ENCODE assay signal across 8 mouse cellular contexts in genomic region chr9:43107187-43107517, GRCm38 (mm10). TPM values are rescaled to one million over a fixed set of nuclear protein-coding genes. Genes with fewer than 3 reads are reported as not detected.
A peak's percentile ranks its signal among the peaks of the same experiment; 100 is the strongest.
DNase-seq lines count a peak whose midpoint lies in the region; ATAC-seq and TF ChIP-seq lines count a peak whose summit lies in the region.

Gene Arhgef12, minus strand, starts transcription at chr9:43107239.

- no peaks in the 10 kb centered on the region; the same call in 1 of the 2 replicates for H3K79me2 ChIP-seq in macrophage (ENCODE audit: inconsistent target)

- H3K9ac ChIP-seq in hindbrain, postnatal 0 days (replicated peaks; ENCODE audit: low read length): peak within 1 kb of the TSS; percentile 84

- no peaks in the 10 kb centered on the region for H3K27me3 ChIP-seq in testis, adult 2 months (ENCODE audit: control insufficient read depth, insufficient read depth, low read length)
- no peaks in the 10 kb centered on the region for H3K27me3 ChIP-seq in hindbrain, postnatal 0 days (ENCODE audit: insufficient read depth, low read length)

- TF ChIP-seq CTCF in testis, adult 2 months (IDR thresholded peaks at IDR 0.05; ENCODE audit: control insufficient read depth, insufficient read depth, insufficient replicate concordance, low read depth, low read length): peak; percentile 7; the same call in 1 of the 2 replicates
- peak; percentile 73 for TF ChIP-seq CTCF in hindbrain, postnatal 0 days (IDR thresholded peaks at IDR 0.05; ENCODE audit: low read depth)

- H3K4me1 ChIP-seq in testis, adult 2 months (ENCODE audit: control insufficient read depth, insufficient read depth, low read length): peaks cover 11% of the 10 kb centered on the region
- peaks cover 11% of the 10 kb centered on the region for H3K4me1 ChIP-seq in hindbrain, postnatal 0 days (ENCODE audit: insufficient read depth, low read length)

- no peaks in the 10 kb centered on the region for H3K9me3 ChIP-seq in hindbrain, postnatal 0 days (ENCODE audit: low read length)

- DNase-seq in testis, postnatal 14 days (ENCODE audit: low spot score): no peak
- peak; percentile 69 to 76 for DNase-seq in cerebellum, postnatal 14 days
- peak; percentile 26 for DNase-seq in gastrocnemius, postnatal 10 days
- peak; percentile 81 for DNase-seq in hindbrain, postnatal 0 days (ENCODE audit: low spot score)
- DNase-seq in left cerebral cortex, adult 8-10 months (ENCODE audit: low spot score in 2 of 2): no peak

- H3K4me2 ChIP-seq in hindbrain, postnatal 0 days (ENCODE audit: low read depth, low read length): peak within 1 kb of the TSS; percentile 91

- WGBS in hindbrain, postnatal 0 days: 24% methylated on average over 10 of the region's 10 CpGs
- WGBS in macrophage (ENCODE audit: missing documents): 38% methylated on average over 10 of the region's 10 CpGs

- peak within 1 kb of the TSS; percentile 97 for H3K4me3 ChIP-seq in testis, adult 2 months (ENCODE audit: control insufficient read depth, low read depth, low read length)
- peak within 1 kb of the TSS; percentile 92 for H3K4me3 ChIP-seq in hindbrain, postnatal 0 days (ENCODE audit: low read length)
- peak within 1 kb of the TSS; percentile 23 for H3K4me3 ChIP-seq in macrophage (ENCODE audit: inconsistent target)

- no peak for TF ChIP-seq POLR2A in testis, adult 2 months (IDR thresholded peaks at IDR 0.05; ENCODE audit: control insufficient read depth, low read depth, low read length)

- no peak for ATAC-seq in hindbrain, postnatal 0 days
- no peak for ATAC-seq in megakaryocyte progenitor cell, adult 5-6 weeks (replicated peaks; ENCODE audit: poor library complexity)

- peak within 1 kb of the TSS; percentile 93 for H3K27ac ChIP-seq in testis, adult 2 months (ENCODE audit: control insufficient read depth, insufficient read depth, low read depth, low read length)
- H3K27ac ChIP-seq in hindbrain, postnatal 0 days: peak within 1 kb of the TSS; percentile 92
- H3K27ac ChIP-seq in macrophage: no peak within 1 kb of the TSS

- H3K36me3 ChIP-seq in testis, adult 2 months (ENCODE audit: control insufficient read depth, insufficient read depth, low read length): no peaks in the 10 kb centered on the region
- H3K36me3 ChIP-seq in hindbrain, postnatal 0 days (ENCODE audit: insufficient read depth, low read length): peaks cover 11% of the 10 kb centered on the region
- no peaks in the 10 kb centered on the region for H3K36me3 ChIP-seq in macrophage (ENCODE audit: inconsistent target)

RNA-seq across cellular contexts. Expression of gene Arhgef12, which starts in this region (rescaled TPM):
- polyA plus RNA-seq in testis, adult 2 months (2012; rRNA removed): 6.9 TPM in 2 replicates
- 10 to 100 TPM; 49.6 to 54.5 TPM for total RNA-seq in gastrocnemius, postnatal 10 days (2021)
- 86.0 and 116 TPM in 2 replicates for total RNA-seq in hindbrain, postnatal 0 days (2014; rRNA removed)
- polyA plus RNA-seq in hindbrain, postnatal 0 days (2015; fragmentation: Nextera tagmentation; extraction: Ambion mirVana): 14.0 and 14.9 TPM in 2 replicates
- 100 to 1,000 TPM; 152 to 184 (median 161) TPM for total RNA-seq in left cerebral cortex, adult 8-10 months (2022)
- total RNA-seq in macrophage (2018; cell fraction: chromatin; rRNA removed): 10 to 100 TPM; 20.9 to 83.3 (median 53.7) TPM
- 10 to 100 TPM in 21 of 26 experiments, 1 to 10 TPM in 5; 8.0 to 27.5 (median 15.8) TPM for total RNA-seq in macrophage (2018; cell fraction: cytosol; rRNA removed)
- 10 to 100 TPM; 13.4 to 43.7 (median 24.1) TPM for total RNA-seq in macrophage (2018; cell fraction: nucleus; rRNA removed)
- polyA plus RNA-seq in macrophage (2018): 6.9 to 14.1 TPM (median 12.5 TPM) in 3 replicates
- total RNA-seq in megakaryocyte progenitor cell, adult 5-6 weeks (2015): 2.4 and 3.1 TPM in 2 replicates
- 1.7 and 2.3 TPM in 2 replicates for total RNA-seq in megakaryocyte progenitor cell, adult 5-6 weeks (2017)

Comparison
In these comparisons a context has a peak if more than half of its experiments do, and no peak if none do; other contexts are left out.
1. RNA of gene Arhgef12 (total RNA-seq): 152 to 184 TPM in left cerebral cortex, adult 8-10 months, 86.0 to 116 TPM in hindbrain, postnatal 0 days and 49.6 to 54.5 TPM in gastrocnemius, postnatal 10 days; 1.7 to 3.1 TPM in megakaryocyte progenitor cell, adult 5-6 weeks; every median in the first group is over 10 times any median in the second.
2. H3K4me3 ChIP-seq: peak in every context shown above with its lines; median percentile 97 in testis, adult 2 months; 92 in hindbrain, postnatal 0 days; 23 in macrophage.
3. DNase-seq: peak in cerebellum, postnatal 14 days (2 of 2), gastrocnemius, postnatal 10 days (single experiment) and hindbrain, postnatal 0 days (single experiment); none in testis, postnatal 14 days (single experiment) and left cerebral cortex, adult 8-10 months (0 of 2).